Mouse (Mus musculus): Measurements from ENCODE around the gene S100a10. TPM values are rescaled to one million over a fixed set of nuclear protein-coding genes. Genes with fewer than 3 reads are reported as not detected.

The S100a10 gene
- polyA plus RNA-seq, 1 experiment from 2014 or later, result 224 TPM

- Histone ChIP-seq H3K4me2 (ENCODE audit: low read depth, low read length) (no peak overlapping the region), H3K4me3 (ENCODE audit: low read depth, low read length) (no peak overlapping the region), H3K4me1 (ENCODE audit: control insufficient read depth, insufficient read depth, low read length) (no peaks in the 10 kb centered on the region), H3K27ac (replicated peaks; ENCODE audit: low read depth, low read length) (no peak overlapping the region), H3K9ac (replicated peaks; ENCODE audit: low read length) (no peak overlapping the region), H3K9me3 (replicated peaks; ENCODE audit: control insufficient read depth, low read length) (no peaks in the 10 kb centered on the region), H3K36me3 (replicated peaks; ENCODE audit: control insufficient read depth, insufficient read depth, low read depth, low read length) (no peaks in the 10 kb centered on the region), H3K27me3 (ENCODE audit: control insufficient read depth, insufficient read depth, low read length) (no peaks in the 10 kb centered on the region)
- DNase-seq (ENCODE audit: low spot score) (no peak), ATAC-seq (replicated peaks; ENCODE audit: insufficient number of reproducible peaks, low FRiP score, low TSS enrichment, low read depth) (no peak)
- 92% methylated on average over 2 of the region's 2 CpGs for WGBS
Observed at GRCm38 (mm10) chr3:93580039-93580403, 25.1 kb downstream of the S100a10 start.

GRCm38 (mm10) chr3:93580946-93581345 lies 26.1 kb downstream of the S100a10 start:
- Histone ChIP-seq H3K4me2 (ENCODE audit: low read depth, low read length) (no peak overlapping the region), H3K9ac (replicated peaks; ENCODE audit: low read length) (no peak overlapping the region), H3K4me3 (ENCODE audit: low read depth, low read length) (no peak overlapping the region), H3K4me1 (ENCODE audit: control insufficient read depth, insufficient read depth, low read length) (no peaks in the 10 kb centered on the region), H3K27me3 (ENCODE audit: control insufficient read depth, insufficient read depth, low read length) (no peaks in the 10 kb centered on the region), H3K9me3 (replicated peaks; ENCODE audit: control insufficient read depth, low read length) (no peaks in the 10 kb centered on the region), H3K36me3 (replicated peaks; ENCODE audit: control insufficient read depth, insufficient read depth, low read depth, low read length) (no peaks in the 10 kb centered on the region), H3K27ac (replicated peaks; ENCODE audit: low read depth, low read length) (no peak overlapping the region)
- ATAC-seq (replicated peaks; ENCODE audit: insufficient number of reproducible peaks, low FRiP score, low TSS enrichment, low read depth), result no peak
- peak; percentile 18 for DNase-seq (ENCODE audit: low spot score)
- 43% methylated on average over 2 of the region's 2 CpGs for WGBS

- Histone ChIP-seq H3K4me3 (ENCODE audit: low read depth, low read length) (no peak overlapping the region), H3K36me3 (replicated peaks; ENCODE audit: control insufficient read depth, insufficient read depth, low read depth, low read length) (no peaks in the 10 kb centered on the region), H3K9ac (replicated peaks; ENCODE audit: low read length) (no peak overlapping the region), H3K27ac (replicated peaks; ENCODE audit: low read depth, low read length) (no peak overlapping the region), H3K9me3 (replicated peaks; ENCODE audit: control insufficient read depth, low read length) (no peaks in the 10 kb centered on the region), H3K4me1 (ENCODE audit: control insufficient read depth, insufficient read depth, low read length) (no peaks in the 10 kb centered on the region), H3K27me3 (ENCODE audit: control insufficient read depth, insufficient read depth, low read length) (no peaks in the 10 kb centered on the region), H3K4me2 (ENCODE audit: low read depth, low read length) (no peak overlapping the region)
- no peak for ATAC-seq (replicated peaks; ENCODE audit: insufficient number of reproducible peaks, low FRiP score, low TSS enrichment, low read depth)
- 90% methylated on average over 4 of the region's 4 CpGs for WGBS
- no peak for DNase-seq (ENCODE audit: low spot score)
Observed at GRCm38 (mm10) chr3:93581687-93582086, 26.8 kb downstream of the S100a10 start.

- H3K27ac ChIP-seq (replicated peaks; ENCODE audit: low read depth, low read length), result no peak overlapping the region
- no peaks in the 10 kb centered on the region for H3K4me1 ChIP-seq (ENCODE audit: control insufficient read depth, insufficient read depth, low read length)
- no peaks in the 10 kb centered on the region for H3K9me3 ChIP-seq (replicated peaks; ENCODE audit: control insufficient read depth, low read length)
- 50% methylated on average over 2 of the region's 2 CpGs for WGBS
- H3K4me2 ChIP-seq (ENCODE audit: low read depth, low read length), result no peak overlapping the region
- DNase-seq (ENCODE audit: low spot score) (no peak), ATAC-seq (replicated peaks; ENCODE audit: insufficient number of reproducible peaks, low FRiP score, low TSS enrichment, low read depth) (no peak)
- H3K9ac ChIP-seq (replicated peaks; ENCODE audit: low read length), result no peak overlapping the region
- no peaks in the 10 kb centered on the region for H3K36me3 ChIP-seq (replicated peaks; ENCODE audit: control insufficient read depth, insufficient read depth, low read depth, low read length)
- H3K27me3 ChIP-seq (ENCODE audit: control insufficient read depth, insufficient read depth, low read length), result no peaks in the 10 kb centered on the region
- H3K4me3 ChIP-seq (ENCODE audit: low read depth, low read length), result no peak overlapping the region
Observed at GRCm38 (mm10) chr3:93583056-93583455, 28.2 kb downstream of the S100a10 start.

- DNase-seq (ENCODE audit: low spot score) (no peak), ATAC-seq (replicated peaks; ENCODE audit: insufficient number of reproducible peaks, low FRiP score, low TSS enrichment, low read depth) (no peak)
- Histone ChIP-seq H3K9ac (replicated peaks; ENCODE audit: low read length) (no peak overlapping the region), H3K4me2 (ENCODE audit: low read depth, low read length) (no peak overlapping the region), H3K4me3 (ENCODE audit: low read depth, low read length) (no peak overlapping the region), H3K36me3 (replicated peaks; ENCODE audit: control insufficient read depth, insufficient read depth, low read depth, low read length) (no peaks in the 10 kb centered on the region), H3K4me1 (ENCODE audit: control insufficient read depth, insufficient read depth, low read length) (no peaks in the 10 kb centered on the region), H3K27me3 (ENCODE audit: control insufficient read depth, insufficient read depth, low read length) (no peaks in the 10 kb centered on the region), H3K9me3 (replicated peaks; ENCODE audit: control insufficient read depth, low read length) (no peaks in the 10 kb centered on the region), H3K27ac (replicated peaks; ENCODE audit: low read depth, low read length) (no peak overlapping the region)
- 91% methylated on average over 5 of the region's 5 CpGs for WGBS
Observed at GRCm38 (mm10) chr3:93589629-93590028, 34.7 kb downstream of the S100a10 start.

GRCm38 (mm10) chr3:93590256-93590655 lies 35.4 kb downstream of the S100a10 start:
- 87% methylated on average over 1 of the region's 1 CpGs for WGBS
- no peaks in the 10 kb centered on the region for H3K36me3 ChIP-seq (replicated peaks; ENCODE audit: control insufficient read depth, insufficient read depth, low read depth, low read length)
- no peak overlapping the region for H3K4me3 ChIP-seq (ENCODE audit: low read depth, low read length)
- no peak overlapping the region for H3K27ac ChIP-seq (replicated peaks; ENCODE audit: low read depth, low read length)
- no peak for DNase-seq (ENCODE audit: low spot score)
- no peak for ATAC-seq (replicated peaks; ENCODE audit: insufficient number of reproducible peaks, low FRiP score, low TSS enrichment, low read depth)
- no peak overlapping the region for H3K4me2 ChIP-seq (ENCODE audit: low read depth, low read length)
- no peak overlapping the region for H3K9ac ChIP-seq (replicated peaks; ENCODE audit: low read length)
- H3K4me1 ChIP-seq (ENCODE audit: control insufficient read depth, insufficient read depth, low read length), result no peaks in the 10 kb centered on the region
- no peaks in the 10 kb centered on the region for H3K27me3 ChIP-seq (ENCODE audit: control insufficient read depth, insufficient read depth, low read length)
- no peaks in the 10 kb centered on the region for H3K9me3 ChIP-seq (replicated peaks; ENCODE audit: control insufficient read depth, low read length)

- DNase-seq (ENCODE audit: low spot score), result no peak
- Histone ChIP-seq H3K9ac (replicated peaks; ENCODE audit: low read length) (no peak overlapping the region), H3K36me3 (replicated peaks; ENCODE audit: control insufficient read depth, insufficient read depth, low read depth, low read length) (no peaks in the 10 kb centered on the region), H3K4me1 (ENCODE audit: control insufficient read depth, insufficient read depth, low read length) (no peaks in the 10 kb centered on the region), H3K27me3 (ENCODE audit: control insufficient read depth, insufficient read depth, low read length) (no peaks in the 10 kb centered on the region), H3K9me3 (replicated peaks; ENCODE audit: control insufficient read depth, low read length) (no peaks in the 10 kb centered on the region), H3K4me2 (ENCODE audit: low read depth, low read length) (no peak overlapping the region), H3K4me3 (ENCODE audit: low read depth, low read length) (no peak overlapping the region), H3K27ac (replicated peaks; ENCODE audit: low read depth, low read length) (no peak overlapping the region)
- ATAC-seq (replicated peaks; ENCODE audit: insufficient number of reproducible peaks, low FRiP score, low TSS enrichment, low read depth), result no peak
- WGBS, result 80% methylated on average over 2 of the region's 2 CpGs
Observed at GRCm38 (mm10) chr3:93592100-93592499, 37.2 kb downstream of the S100a10 start.

GRCm38 (mm10) chr3:93592976-93593375 lies 38.1 kb downstream of the S100a10 start:
- Histone ChIP-seq H3K9ac (replicated peaks; ENCODE audit: low read length) (no peak overlapping the region), H3K4me3 (ENCODE audit: low read depth, low read length) (no peak overlapping the region), H3K27me3 (ENCODE audit: control insufficient read depth, insufficient read depth, low read length) (no peaks in the 10 kb centered on the region), H3K9me3 (replicated peaks; ENCODE audit: control insufficient read depth, low read length) (no peaks in the 10 kb centered on the region), H3K4me1 (ENCODE audit: control insufficient read depth, insufficient read depth, low read length) (no peaks in the 10 kb centered on the region), H3K4me2 (ENCODE audit: low read depth, low read length) (no peak overlapping the region), H3K36me3 (replicated peaks; ENCODE audit: control insufficient read depth, insufficient read depth, low read depth, low read length) (no peaks in the 10 kb centered on the region), H3K27ac (replicated peaks; ENCODE audit: low read depth, low read length) (no peak overlapping the region)
- DNase-seq (ENCODE audit: low spot score) (no peak), ATAC-seq (replicated peaks; ENCODE audit: insufficient number of reproducible peaks, low FRiP score, low TSS enrichment, low read depth) (no peak)
- WGBS, result 80% methylated on average over 4 of the region's 4 CpGs
